Mouse (Mus musculus): Measurements from ENCODE around the gene Syn3. TPM values are rescaled to one million over a fixed set of nuclear protein-coding genes. Genes with fewer than 3 reads are reported as not detected.

Syn3 gene
- polyA plus RNA-seq, 1 experiment = 0.84 TPM

- Histone ChIP-seq H3K4me3 (ENCODE audit: control insufficient read depth, insufficient read depth, low read length) (no peak overlapping the region), H3K27me3 (ENCODE audit: control insufficient read depth, insufficient read depth, low read length) (no peaks in the 10 kb centered on the region), H3K27ac (ENCODE audit: control insufficient read depth, insufficient read depth, low read length) (no peak overlapping the region), H3K36me3 (ENCODE audit: control insufficient read depth, insufficient read depth, low read length) (no peaks in the 10 kb centered on the region), H3K4me1 (replicated peaks; ENCODE audit: control insufficient read depth, insufficient read depth, low read length) (no peaks in the 10 kb centered on the region)
- DNase-seq = no peak
- WGBS = 88% methylated on average over 6 of the region's 6 CpGs
- TF ChIP-seq CTCF (IDR thresholded peaks at IDR 0.05; ENCODE audit: borderline replicate concordance, control insufficient read depth, extremely low read depth, insufficient read depth, low read length, poor library complexity) (no peak), POLR2A (IDR thresholded peaks at IDR 0.05; ENCODE audit: control insufficient read depth, extremely low read depth, insufficient read depth, low read length, poor library complexity) (no peak)
These were observed 188.2 kb downstream of the Syn3 start for GRCm38 (mm10) chr10:86310527-86310926.

GRCm38 (mm10) chr10:86307235-86307634 is 191.5 kb downstream of the Syn3 start:
- no peak overlapping the region for H3K27ac ChIP-seq (ENCODE audit: control insufficient read depth, insufficient read depth, low read length)
- WGBS = 89% methylated on average over 4 of the region's 4 CpGs
- H3K27me3 ChIP-seq (ENCODE audit: control insufficient read depth, insufficient read depth, low read length) = no peaks in the 10 kb centered on the region
- no peak for DNase-seq
- no peaks in the 10 kb centered on the region for H3K36me3 ChIP-seq (ENCODE audit: control insufficient read depth, insufficient read depth, low read length)
- H3K4me1 ChIP-seq (replicated peaks; ENCODE audit: control insufficient read depth, insufficient read depth, low read length) = no peaks in the 10 kb centered on the region
- no peak overlapping the region for H3K4me3 ChIP-seq (ENCODE audit: control insufficient read depth, insufficient read depth, low read length)
- no peak for TF ChIP-seq POLR2A (IDR thresholded peaks at IDR 0.05; ENCODE audit: control insufficient read depth, extremely low read depth, insufficient read depth, low read length, poor library complexity)
- TF ChIP-seq CTCF (IDR thresholded peaks at IDR 0.05; ENCODE audit: borderline replicate concordance, control insufficient read depth, extremely low read depth, insufficient read depth, low read length, poor library complexity) = no peak

- TF ChIP-seq CTCF (IDR thresholded peaks at IDR 0.05; ENCODE audit: borderline replicate concordance, control insufficient read depth, extremely low read depth, insufficient read depth, low read length, poor library complexity) = no peak
- no peak for TF ChIP-seq POLR2A (IDR thresholded peaks at IDR 0.05; ENCODE audit: control insufficient read depth, extremely low read depth, insufficient read depth, low read length, poor library complexity)
- peaks cover 3% of the 10 kb centered on the region; the same call in 1 of the 2 replicates for H3K4me1 ChIP-seq (replicated peaks; ENCODE audit: control insufficient read depth, insufficient read depth, low read length)
- H3K36me3 ChIP-seq (ENCODE audit: control insufficient read depth, insufficient read depth, low read length) = no peaks in the 10 kb centered on the region
- no peak overlapping the region for H3K4me3 ChIP-seq (ENCODE audit: control insufficient read depth, insufficient read depth, low read length)
- no peak overlapping the region for H3K27ac ChIP-seq (ENCODE audit: control insufficient read depth, insufficient read depth, low read length)
- 45% methylated on average over 2 of the region's 2 CpGs for WGBS
- H3K27me3 ChIP-seq (ENCODE audit: control insufficient read depth, insufficient read depth, low read length) = peaks cover 2% of the 10 kb centered on the region; the same call in 1 of the 2 replicates
- DNase-seq = no peak
These were observed 194.1 kb downstream of the Syn3 start for GRCm38 (mm10) chr10:86304583-86304982.

- H3K4me1 ChIP-seq (replicated peaks; ENCODE audit: control insufficient read depth, insufficient read depth, low read length) = peaks cover 3% of the 10 kb centered on the region; the same call in 1 of the 2 replicates
- TF ChIP-seq CTCF (IDR thresholded peaks at IDR 0.05; ENCODE audit: borderline replicate concordance, control insufficient read depth, extremely low read depth, insufficient read depth, low read length, poor library complexity) (no peak), POLR2A (IDR thresholded peaks at IDR 0.05; ENCODE audit: control insufficient read depth, extremely low read depth, insufficient read depth, low read length, poor library complexity) (no peak)
- DNase-seq = no peak
- H3K4me3 ChIP-seq (ENCODE audit: control insufficient read depth, insufficient read depth, low read length) = no peak overlapping the region
- 86% methylated on average over 2 of the region's 2 CpGs for WGBS
- no peaks in the 10 kb centered on the region for H3K36me3 ChIP-seq (ENCODE audit: control insufficient read depth, insufficient read depth, low read length)
- peaks cover 2% of the 10 kb centered on the region; the same call in 1 of the 2 replicates for H3K27me3 ChIP-seq (ENCODE audit: control insufficient read depth, insufficient read depth, low read length)
- H3K27ac ChIP-seq (ENCODE audit: control insufficient read depth, insufficient read depth, low read length) = no peak overlapping the region
These were observed 195.2 kb downstream of the Syn3 start for GRCm38 (mm10) chr10:86303495-86303876.

GRCm38 (mm10) chr10:86302761-86303494 is 195.8 kb downstream of the Syn3 start:
- H3K4me1 ChIP-seq (replicated peaks; ENCODE audit: control insufficient read depth, insufficient read depth, low read length) = peaks cover 3% of the 10 kb centered on the region; the same call in 1 of the 2 replicates
- no peak overlapping the region for H3K27ac ChIP-seq (ENCODE audit: control insufficient read depth, insufficient read depth, low read length)
- whole genome bisulfite sequencing = 40% methylated on average over 8 of the region's 8 CpGs
- H3K27me3 ChIP-seq (ENCODE audit: control insufficient read depth, insufficient read depth, low read length) = peaks cover 2% of the 10 kb centered on the region; the same call in 1 of the 2 replicates
- H3K36me3 ChIP-seq (ENCODE audit: control insufficient read depth, insufficient read depth, low read length) = no peaks in the 10 kb centered on the region
- TF ChIP-seq CTCF (IDR thresholded peaks at IDR 0.05; ENCODE audit: borderline replicate concordance, control insufficient read depth, extremely low read depth, insufficient read depth, low read length, poor library complexity) = peak; percentile 28; the same call in 1 of the 2 replicates
- no peak for TF ChIP-seq POLR2A (IDR thresholded peaks at IDR 0.05; ENCODE audit: control insufficient read depth, extremely low read depth, insufficient read depth, low read length, poor library complexity)
- H3K4me3 ChIP-seq (ENCODE audit: control insufficient read depth, insufficient read depth, low read length) = no peak overlapping the region
- DNase-seq = peak; percentile 19

- no peak for TF ChIP-seq POLR2A (IDR thresholded peaks at IDR 0.05; ENCODE audit: control insufficient read depth, extremely low read depth, insufficient read depth, low read length, poor library complexity)
- TF ChIP-seq CTCF (IDR thresholded peaks at IDR 0.05; ENCODE audit: borderline replicate concordance, control insufficient read depth, extremely low read depth, insufficient read depth, low read length, poor library complexity) = no peak
- no peak for DNase-seq
- Histone ChIP-seq H3K4me1 (replicated peaks; ENCODE audit: control insufficient read depth, insufficient read depth, low read length) (peaks cover 3% of the 10 kb centered on the region; the same call in 1 of the 2 replicates), H3K27ac (ENCODE audit: control insufficient read depth, insufficient read depth, low read length) (no peak overlapping the region), H3K27me3 (ENCODE audit: control insufficient read depth, insufficient read depth, low read length) (peaks cover 2% of the 10 kb centered on the region; the same call in 1 of the 2 replicates), H3K36me3 (ENCODE audit: control insufficient read depth, insufficient read depth, low read length) (no peaks in the 10 kb centered on the region), H3K4me3 (ENCODE audit: control insufficient read depth, insufficient read depth, low read length) (no peak overlapping the region)
- WGBS = 80% methylated on average over 4 of the region's 4 CpGs
These were observed 196.4 kb downstream of the Syn3 start for GRCm38 (mm10) chr10:86302318-86302648.

Measured in thymus, adult 2 months (tissue).